ENCODE assay signal across 12 mouse cellular contexts in genomic region chr7:46152819-46153351, GRCm38 (mm10). TPM values are rescaled to one million over a fixed set of nuclear protein-coding genes. Genes with fewer than 3 reads are reported as not detected.
"Had no signal": no experiment of that assay in that cellular context is flagged by ENCODE, and none has a peak within 500 bp of the region (broad histone marks: within the 10 kb centered on the region; RNA-seq: fewer than 3 reads in every experiment).

No protein-coding gene starts in this region.

- H3K27ac ChIP-seq: limb, embryonic 13.5 days; liver, embryonic 14.5 days; midbrain, embryonic 12.5 days; stomach, postnatal 0 days had no signal

- H3K4me1 ChIP-seq: limb, embryonic 13.5 days had no signal

- ATAC-seq: midbrain, embryonic 16.5 days had no signal

- H3K4me3 ChIP-seq: limb, embryonic 13.5 days; midbrain, embryonic 12.5 days had no signal

- DNase-seq: kidney, postnatal 36 days; layer of hippocampus, adult 9-11 months; layer of hippocampus, postnatal 36 days; left cerebral cortex, postnatal 4 days; lung, adult 18-20 months; thymus, postnatal 4 days had no signal

- H3K36me3 ChIP-seq: limb, embryonic 13.5 days; midbrain, embryonic 12.5 days had no signal

- H3K9ac ChIP-seq: limb, embryonic 13.5 days; liver, embryonic 14.5 days; midbrain, embryonic 12.5 days had no signal

- H3K4me2 ChIP-seq: limb, embryonic 13.5 days; midbrain, embryonic 12.5 days had no signal

- H3K9me3 ChIP-seq: limb, embryonic 13.5 days; midbrain, embryonic 12.5 days had no signal

RNA-seq across cellular contexts. Expression of gene Abcc8, which starts 26.9 kb away (rescaled TPM):
- polyA plus RNA-seq: liver, adult 2 months had no signal

RNA-seq across cellular contexts. Expression of gene Kcnj11, which starts 52.3 kb away (rescaled TPM):
- polyA plus RNA-seq: liver, adult 2 months had no signal
